Mouse (Mus musculus) intestine, embryonic 16.5 days (tissue): ENCODE measurements around the gene Ogg1. TPM values are rescaled to one million over a fixed set of nuclear protein-coding genes. Genes with fewer than 3 reads are reported as not detected.
"Not testable (repeated sequence)": the region's sequence is repeated elsewhere in the genome, so short reads cannot be mapped to it uniquely, and the experiment has no call there.

Experiments used
- ATAC-seq: fragments of 200-750 bp; cut with Nextera tagmentation; 2 replicates; pipeline ENCODE4 v1.8.0; 2017; ENCODE audit warnings: moderate TSS enrichment, moderate library complexity
- H3K27ac ChIP-seq: fragments of 300-500 bp; sonication (generic); 2 replicates; pipeline ENCODE4 v1.5.1; 2014; ENCODE audit warnings: mild to moderate bottlenecking, low read length
- H3K27me3 ChIP-seq: fragments of 300-500 bp; sonication (generic); replicated peaks from 2 replicates; pipeline ENCODE4 v1.6.1; 2014; ENCODE audit warnings: low read length, control low read depth, mixed read lengths; ENCODE audit not compliant: control insufficient read depth, insufficient read depth
- H3K36me3 ChIP-seq: fragments of 300-500 bp; sonication (generic); 2 replicates; pipeline ENCODE4 v1.6.1; 2014; ENCODE audit warnings: low read length, control low read depth; ENCODE audit not compliant: control insufficient read depth, insufficient read depth
- H3K4me1 ChIP-seq: fragments of 300-500 bp; sonication (generic); 2 replicates; pipeline ENCODE4 v1.6.1; 2014; ENCODE audit warnings: low read length, control low read depth, mixed read lengths; ENCODE audit not compliant: control insufficient read depth, insufficient read depth
- H3K4me2 ChIP-seq: fragments of 300-500 bp; sonication (generic); 2 replicates; pipeline ENCODE4 v1.6.1; 2014; ENCODE audit warnings: low read depth, low read length, control low read depth
- H3K4me3 ChIP-seq: fragments of 300-500 bp; sonication (generic); 2 replicates; pipeline ENCODE4 v1.5.1; 2014; ENCODE audit warnings: mild to moderate bottlenecking, low read length
- H3K9ac ChIP-seq: fragments of 300-500 bp; sonication (generic); 2 replicates; pipeline ENCODE4 v1.6.1; 2014; ENCODE audit warnings: low read depth, low read length
- H3K9me3 ChIP-seq: fragments of 300-500 bp; sonication (generic); 2 replicates; pipeline ENCODE4 v1.6.1; 2016; ENCODE audit warnings: low read length, control low read depth; ENCODE audit not compliant: control insufficient read depth
- WGBS: fragments of 180-500 bp; shearing (Covaris S2); extraction: QIAGEN DNeasy Blood & Tissue Kit; methylation state at CpG from one replicate; pipeline ENCODE4 v1.1.7; 2014; 5-methylcytosine and 5-hydroxymethylcytosine counted together
- polyA plus RNA-seq: library from polyadenylated mRNA; unstranded; fragments of >200 nt; fragmentation: Nextera tagmentation; extraction: Ambion mirVana; gene quantifications from 2 replicates; pipeline ENCODE4 v1.2.1, GENCODE M21; 2015

Ogg1 gene
- polyA plus RNA-seq, 1 experiment from 2014 or later: 10.9 TPM

GRCm38 (mm10) chr6:113308141-113308540 lies 18.6 kb upstream of the Ogg1 start:
- Histone ChIP-seq H3K9ac (peak overlapping the region; percentile 97), H3K4me3 (peak overlapping the region; percentile 99), H3K4me1 (peaks cover 6% of the 10 kb centered on the region), H3K36me3 (no peaks in the 10 kb centered on the region), H3K4me2 (peak overlapping the region; percentile 90), H3K27me3 (no peaks in the 10 kb centered on the region), H3K9me3 (no peaks in the 10 kb centered on the region), H3K27ac (peak overlapping the region; percentile 99; the same call in 1 of the 2 replicates)
- 29% methylated on average over 5 of the region's 5 CpGs for WGBS
- no peak for ATAC-seq

- H3K9me3 ChIP-seq: no peaks in the 10 kb centered on the region
- H3K27me3 ChIP-seq: no peaks in the 10 kb centered on the region
- WGBS: 90% methylated on average over 3 of the region's 3 CpGs
- peaks cover 43% of the 10 kb centered on the region for H3K36me3 ChIP-seq
- no peak for ATAC-seq
- H3K4me1 ChIP-seq: no peaks in the 10 kb centered on the region; the same call in 1 of the 2 replicates
- H3K27ac ChIP-seq: no peak overlapping the region
- H3K4me2 ChIP-seq: no peak overlapping the region
- H3K4me3 ChIP-seq: no peak overlapping the region
- no peak overlapping the region for H3K9ac ChIP-seq
Observed at GRCm38 (mm10) chr6:113315972-113316371, 10.8 kb upstream of the Ogg1 start.

- Histone ChIP-seq H3K4me1 (peaks cover 9% of the 10 kb centered on the region; the same call in 1 of the 2 replicates), H3K27me3 (no peaks in the 10 kb centered on the region), H3K9me3 (no peaks in the 10 kb centered on the region), H3K27ac (no peak overlapping the region), H3K36me3 (peaks cover 4% of the 10 kb centered on the region), H3K9ac (no peak overlapping the region), H3K4me3 (no peak overlapping the region), H3K4me2 (no peak overlapping the region)
- 87% methylated on average over 1 of the region's 1 CpGs for WGBS
- no peak for ATAC-seq
Observed at GRCm38 (mm10) chr6:113329396-113329795, 2.6 kb downstream of the Ogg1 start.

GRCm38 (mm10) chr6:113330547-113330946 lies 3.8 kb downstream of the Ogg1 start:
- 48% methylated on average over 2 of the region's 2 CpGs for WGBS
- H3K9me3 ChIP-seq: no peaks in the 10 kb centered on the region
- no peak overlapping the region for H3K27ac ChIP-seq
- H3K4me1 ChIP-seq: peaks cover 5% of the 10 kb centered on the region; the same call in 1 of the 2 replicates
- no peak for ATAC-seq
- H3K4me3 ChIP-seq: no peak overlapping the region
- no peak overlapping the region for H3K4me2 ChIP-seq
- H3K9ac ChIP-seq: no peak overlapping the region
- no peaks in the 10 kb centered on the region for H3K27me3 ChIP-seq
- peaks cover 3% of the 10 kb centered on the region; the same call in 1 of the 2 replicates for H3K36me3 ChIP-seq

GRCm38 (mm10) chr6:113331721-113332120 lies 4.9 kb downstream of the Ogg1 start:
- WGBS: 92% methylated on average over 11 of the region's 11 CpGs
- no peak for ATAC-seq
- H3K4me2 ChIP-seq: no peak overlapping the region
- peaks cover 3% of the 10 kb centered on the region; the same call in 1 of the 2 replicates for H3K36me3 ChIP-seq
- no peak overlapping the region for H3K27ac ChIP-seq
- no peak overlapping the region for H3K9ac ChIP-seq
- H3K4me3 ChIP-seq: no peak overlapping the region
- no peaks in the 10 kb centered on the region for H3K4me1 ChIP-seq
- H3K9me3 ChIP-seq: no peaks in the 10 kb centered on the region
- H3K27me3 ChIP-seq: no peaks in the 10 kb centered on the region

- 0 out of 2 replicates have a peak overlapping the region, but pooled peaks have one; percentile 34 for H3K27ac ChIP-seq
- H3K27me3 ChIP-seq, H3K4me3 ChIP-seq, H3K36me3 ChIP-seq, H3K9me3 ChIP-seq, H3K4me2 ChIP-seq, H3K9ac ChIP-seq, H3K4me1 ChIP-seq: not testable (repeated sequence)
- ATAC-seq: peak; percentile 43; the same call in 1 of the 2 replicates
- 64% methylated on average over 6 of the region's 6 CpGs for WGBS
Observed at GRCm38 (mm10) chr6:113332734-113333133, 6.0 kb downstream of the Ogg1 start.

GRCm38 (mm10) chr6:113333137-113333950 lies 6.6 kb downstream of the Ogg1 start:
- WGBS: 56% methylated on average over 14 of the region's 14 CpGs
- no peak overlapping the region for H3K9ac ChIP-seq
- H3K36me3 ChIP-seq: peaks cover 3% of the 10 kb centered on the region; the same call in 1 of the 2 replicates
- H3K9me3 ChIP-seq: no peaks in the 10 kb centered on the region
- peak; percentile 82 for ATAC-seq
- H3K27me3 ChIP-seq: no peaks in the 10 kb centered on the region
- H3K4me1 ChIP-seq: no peaks in the 10 kb centered on the region
- H3K4me3 ChIP-seq: no peak overlapping the region
- H3K27ac ChIP-seq: peak overlapping the region; percentile 34
- H3K4me2 ChIP-seq: no peak overlapping the region

GRCm38 (mm10) chr6:113334216-113334615 lies 7.4 kb downstream of the Ogg1 start:
- Histone ChIP-seq H3K9me3 (no peaks in the 10 kb centered on the region), H3K4me2 (no peak overlapping the region), H3K4me3 (no peak overlapping the region), H3K9ac (no peak overlapping the region), H3K4me1 (no peaks in the 10 kb centered on the region), H3K36me3 (peaks cover 3% of the 10 kb centered on the region; the same call in 1 of the 2 replicates), H3K27me3 (no peaks in the 10 kb centered on the region), H3K27ac (no peak overlapping the region)
- 69% methylated on average over 6 of the region's 6 CpGs for WGBS
- no peak for ATAC-seq

GRCm38 (mm10) chr6:113336852-113337620 lies 10.3 kb downstream of the Ogg1 start:
- Histone ChIP-seq H3K9ac (no peak overlapping the region), H3K4me2 (no peak overlapping the region), H3K4me3 (no peak overlapping the region), H3K27ac (no peak overlapping the region), H3K36me3 (peaks cover 3% of the 10 kb centered on the region; the same call in 1 of the 2 replicates), H3K4me1 (peaks cover 3% of the 10 kb centered on the region; the same call in 1 of the 2 replicates), H3K27me3 (no peaks in the 10 kb centered on the region), H3K9me3 (no peaks in the 10 kb centered on the region)
- WGBS: 60% methylated on average over 8 of the region's 8 CpGs
- ATAC-seq: no peak
